ENCODE assay signal across 9 mouse cellular contexts in the genomic region with DNA sequence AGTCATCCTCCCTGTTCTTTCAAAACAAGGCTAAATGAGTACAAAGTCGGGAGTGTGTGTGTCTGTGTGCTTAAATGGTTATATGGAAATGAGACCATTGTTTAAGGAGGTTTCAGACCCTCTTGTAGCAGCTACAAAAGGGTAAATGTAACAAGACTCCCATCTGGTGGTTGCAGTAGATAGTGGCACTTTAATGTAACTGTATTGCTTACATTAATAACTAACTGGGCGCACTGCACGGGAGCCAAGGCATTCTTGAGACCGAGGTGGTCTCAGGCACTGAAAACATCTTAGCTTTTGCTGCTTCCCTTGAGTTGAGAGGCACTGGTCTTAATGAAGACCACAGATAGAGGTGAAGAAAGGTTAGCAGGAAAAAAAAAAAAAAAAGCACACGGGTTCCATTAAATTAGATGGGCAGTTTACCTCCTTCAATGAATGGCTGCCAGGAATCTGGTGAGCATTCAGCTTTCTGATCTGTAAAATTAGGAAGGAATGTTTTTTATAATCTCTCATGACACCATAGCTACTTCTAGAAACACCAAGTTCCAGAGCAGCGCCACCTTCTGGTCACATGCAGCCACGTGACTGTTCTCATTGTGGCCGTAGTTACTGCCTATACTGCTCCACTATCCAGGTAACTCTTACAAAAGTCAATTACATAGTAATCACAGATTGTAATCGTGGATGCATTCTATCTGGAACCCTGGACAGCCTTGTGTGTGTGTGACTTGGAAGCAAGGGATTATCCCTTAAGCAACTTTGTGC. TPM values are rescaled to one million over a fixed set of nuclear protein-coding genes. Genes with fewer than 3 reads are reported as not detected.
DNase-seq lines count a peak whose midpoint lies in the region; ATAC-seq lines count a peak whose summit lies in the region.
"Had no signal": no experiment of that assay in that cellular context is flagged by ENCODE, and none has a peak within 500 bp of the region (broad histone marks: within the 10 kb centered on the region; RNA-seq: fewer than 3 reads in every experiment).

No protein-coding gene starts in this region.

- no peak for ATAC-seq in cerebellum, adult (ENCODE audit: insufficient number of reproducible peaks, low FRiP score, low TSS enrichment)
- ATAC-seq in heart, embryonic 14.5 days (ENCODE audit: insufficient number of reproducible peaks, insufficient read depth, low FRiP score, low read depth) = no peak
- ATAC-seq in midbrain, embryonic 12.5 days (ENCODE audit: low FRiP score, low read depth) = peak; percentile 56; the same call in 1 of the 2 replicates
- no peak for ATAC-seq in megakaryocyte-erythroid progenitor cell, adult 5-6 weeks (replicated peaks; ENCODE audit: low FRiP score, low TSS enrichment, poor library complexity, severe bottlenecking)

- no peak overlapping the region for H3K27ac ChIP-seq in heart, embryonic 14.5 days (replicated peaks in 1 of 2; ENCODE audit: control insufficient read depth in 1 of 2, insufficient read depth in 1 of 2, low read depth in 2 of 2, low read length in 2 of 2)
- no peak overlapping the region for H3K27ac ChIP-seq in midbrain, embryonic 12.5 days (replicated peaks)
- H3K27ac ChIP-seq: liver, embryonic 13.5 days had no signal

- 0 out of 4 replicates have a peak, but pooled peaks cover 0 to under 1% of the 10 kb centered on the region in 2 experiments for H3K4me1 ChIP-seq in heart, embryonic 14.5 days (ENCODE audit: control insufficient read depth in 2 of 2, insufficient read depth in 2 of 2, low read length in 2 of 2)
- H3K4me1 ChIP-seq in midbrain, embryonic 12.5 days = no peaks in the 10 kb centered on the region
- H3K4me1 ChIP-seq: liver, embryonic 13.5 days had no signal

- no peak overlapping the region for H3K4me3 ChIP-seq in heart, embryonic 14.5 days (ENCODE audit: control insufficient read depth in 1 of 2, insufficient read depth in 1 of 2, low read depth in 1 of 2, low read length in 2 of 2)
- no peak overlapping the region for H3K4me3 ChIP-seq in midbrain, embryonic 12.5 days
- H3K4me3 ChIP-seq: liver, embryonic 13.5 days had no signal

- peak overlapping the region; percentile 45 for H3K4me2 ChIP-seq in heart, embryonic 14.5 days (ENCODE audit: low read length)
- H3K4me2 ChIP-seq in midbrain, embryonic 12.5 days (replicated peaks) = no peak overlapping the region
- H3K4me2 ChIP-seq: liver, embryonic 13.5 days had no signal

- peaks cover 18% of the 10 kb centered on the region for H3K27me3 ChIP-seq in heart, embryonic 14.5 days (ENCODE audit: control insufficient read depth, insufficient read depth, low read length)
- peaks cover 15% of the 10 kb centered on the region for H3K27me3 ChIP-seq in midbrain, embryonic 12.5 days

- H3K9me3 ChIP-seq in heart, embryonic 14.5 days (ENCODE audit: control insufficient read depth, low read length) = no peaks in the 10 kb centered on the region
- H3K9me3 ChIP-seq in midbrain, embryonic 12.5 days = no peaks in the 10 kb centered on the region
- H3K9me3 ChIP-seq: liver, embryonic 13.5 days had no signal

- peak; percentile 78 to 88 for DNase-seq in cerebellum, postnatal 14 days
- DNase-seq in ES-CJ7 (ENCODE audit: low read depth, low spot score) = peak; percentile 78
- DNase-seq in embryo, embryonic 10 days (ENCODE audit: low spot score) = peak; percentile 79
- peak; percentile 66 for DNase-seq in kidney, postnatal 14 days
- DNase-seq: liver, embryonic 13.5 days had no signal

- 27% methylated on average over 9 of the region's 9 CpGs for WGBS in heart, embryonic 14.5 days
- WGBS in midbrain, embryonic 12.5 days = 41% methylated on average over 9 of the region's 9 CpGs

- no peaks in the 10 kb centered on the region for H3K36me3 ChIP-seq in heart, embryonic 14.5 days (ENCODE audit: control insufficient read depth, insufficient read depth, low read length)
- H3K36me3 ChIP-seq in midbrain, embryonic 12.5 days = no peaks in the 10 kb centered on the region
- H3K36me3 ChIP-seq: liver, embryonic 13.5 days had no signal

- H3K9ac ChIP-seq in heart, embryonic 14.5 days (ENCODE audit: low read length) = no peak overlapping the region
- H3K9ac ChIP-seq in midbrain, embryonic 12.5 days (replicated peaks) = no peak overlapping the region
- H3K9ac ChIP-seq: liver, embryonic 13.5 days had no signal

RNA-seq across cellular contexts. Expression of gene Adamts8, which starts 5.5 kb away (rescaled TPM):
- 9.4 and 11.0 TPM in 2 replicates for polyA plus RNA-seq in heart, embryonic 14.5 days (2014; fragmentation: Nextera tagmentation; extraction: Ambion mirVana)
- 1.1 TPM in 2 replicates for polyA plus RNA-seq in midbrain, embryonic 12.5 days (2016; fragmentation: Nextera tagmentation; extraction: Ambion mirVana)
- not detected in 2 replicates for total RNA-seq in megakaryocyte-erythroid progenitor cell, adult 5-6 weeks (2014; fragmentation: Nextera tagmentation)
- total RNA-seq in megakaryocyte-erythroid progenitor cell, adult 5-6 weeks (2017) = not detected in 2 replicates

RNA-seq across cellular contexts. Expression of gene Adamts15, which starts 14.6 kb away (rescaled TPM):
- polyA plus RNA-seq in heart, embryonic 14.5 days (2014; fragmentation: Nextera tagmentation; extraction: Ambion mirVana) = 5.4 and 6.0 TPM in 2 replicates
- polyA plus RNA-seq in midbrain, embryonic 12.5 days (2016; fragmentation: Nextera tagmentation; extraction: Ambion mirVana) = 8.8 and 9.2 TPM in 2 replicates
- 0.20 TPM in 1 of 2 replicates, not detected in the other for total RNA-seq in megakaryocyte-erythroid progenitor cell, adult 5-6 weeks (2014; fragmentation: Nextera tagmentation)
- not detected in 2 replicates for total RNA-seq in megakaryocyte-erythroid progenitor cell, adult 5-6 weeks (2017)
